Mouse (Mus musculus): ENCODE measurements around the gene Col1a1.
A peak's percentile ranks its signal among the peaks of the same experiment; 100 is the strongest.

Gene Col1a1

GRCm38 (mm10) chr11:94936045-94936444 lies at the start of gene Col1a1:
Col1a1 (plus strand) TSS chr11:94936224.
- no peak for DNase-seq

GRCm38 (mm10) chr11:94891155-94891554 lies 44.9 kb upstream of the Col1a1 start:
- DNase-seq, result no peak

- no peak for DNase-seq
Measured at GRCm38 (mm10) chr11:94896753-94897376, 39.2 kb upstream of the Col1a1 start.

GRCm38 (mm10) chr11:94901231-94901630 lies 34.8 kb upstream of the Col1a1 start:
- DNase-seq, result no peak

GRCm38 (mm10) chr11:94904306-94904705 lies 31.7 kb upstream of the Col1a1 start:
- DNase-seq, result no peak

- DNase-seq, result no peak
Measured at GRCm38 (mm10) chr11:94910971-94911370, 25.1 kb upstream of the Col1a1 start.

GRCm38 (mm10) chr11:94912568-94912967 lies 23.5 kb upstream of the Col1a1 start:
- no peak for DNase-seq

- peak; percentile 79 for DNase-seq
Measured at GRCm38 (mm10) chr11:94913302-94914090, 22.5 kb upstream of the Col1a1 start.

- DNase-seq, result peak; percentile 52
Measured at GRCm38 (mm10) chr11:94915675-94916403, 20.2 kb upstream of the Col1a1 start.

- no peak for DNase-seq
Measured at GRCm38 (mm10) chr11:94916477-94916876, 19.5 kb upstream of the Col1a1 start.

GRCm38 (mm10) chr11:94917717-94918116 lies 18.3 kb upstream of the Col1a1 start:
- DNase-seq, result no peak

GRCm38 (mm10) chr11:94920996-94921401 lies 15.0 kb upstream of the Col1a1 start:
- no peak for DNase-seq

GRCm38 (mm10) chr11:94924977-94925376 lies 11.0 kb upstream of the Col1a1 start:
- no peak for DNase-seq

GRCm38 (mm10) chr11:94926431-94926830 lies 9.6 kb upstream of the Col1a1 start:
- no peak for DNase-seq

- no peak for DNase-seq
Measured at GRCm38 (mm10) chr11:94927771-94928291, 8.2 kb upstream of the Col1a1 start.

- DNase-seq, result peak; percentile 30
Measured at GRCm38 (mm10) chr11:94928820-94929219, 7.2 kb upstream of the Col1a1 start.

- DNase-seq, result no peak
Measured at GRCm38 (mm10) chr11:94929599-94929998, 6.4 kb upstream of the Col1a1 start.

- DNase-seq, result no peak
Measured at GRCm38 (mm10) chr11:94930151-94930550, 5.9 kb upstream of the Col1a1 start.

- no peak for DNase-seq
Measured at GRCm38 (mm10) chr11:94933584-94933983, 2.4 kb upstream of the Col1a1 start.

- no peak for DNase-seq
Measured at GRCm38 (mm10) chr11:94934526-94934925, 1.5 kb upstream of the Col1a1 start.

- DNase-seq, result peak; percentile 77
Measured at GRCm38 (mm10) chr11:94936851-94937295, 849 bp downstream of the Col1a1 start.

- DNase-seq, result no peak
Measured at GRCm38 (mm10) chr11:94937335-94937781, 1.3 kb downstream of the Col1a1 start.

- DNase-seq, result no peak
Measured at GRCm38 (mm10) chr11:94937787-94938186, 1.8 kb downstream of the Col1a1 start.

All from cerebellum, adult 11-12 months (tissue).